Mouse (Mus musculus): ENCODE measurements around the gene Olfr1414. TPM values are rescaled to one million over a fixed set of nuclear protein-coding genes. Genes with fewer than 3 reads are reported as not detected.
A peak's percentile ranks its signal among the peaks of the same experiment; 100 is the strongest.
"Not testable (repeated sequence)": the region's sequence is repeated elsewhere in the genome, so short reads cannot be mapped to it uniquely, and the experiment has no call there.

The Olfr1414 gene
- polyA plus RNA-seq (2021) = not detected

DNA sequence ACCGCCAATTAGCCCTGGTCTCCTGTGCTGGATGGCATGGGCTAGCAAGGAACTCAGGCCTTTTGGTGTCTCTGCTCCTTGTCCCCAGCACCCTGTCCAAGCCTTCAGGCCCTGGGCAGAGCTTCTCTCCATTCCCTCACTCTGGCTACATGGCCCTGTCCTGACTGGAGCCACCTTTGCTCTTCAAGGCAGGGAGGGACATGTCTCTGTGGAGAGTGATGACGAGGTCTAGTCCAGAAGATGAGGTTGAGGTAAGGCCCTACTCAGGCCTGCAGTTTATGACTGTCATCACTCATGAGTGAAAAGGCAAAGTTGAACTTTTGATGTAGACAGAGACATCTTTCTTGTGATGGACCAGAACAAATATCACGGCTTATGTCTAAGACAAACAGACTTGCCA lies at the start of gene Olfr1414:
Olfr1414 (minus strand) TSS at position 101 of the 400 bp plus-strand sequence.
- peaks cover 15% of the 10 kb centered on the region for H3K27me3 ChIP-seq
- ChIA-PET POLR2A (no interaction called here), CTCF (no interaction called here)
- ATAC-seq (no peak), DNase-seq (ENCODE audit: low read depth, low spot score) (no peak)
- TF ChIP-seq CTCF (IDR thresholded peaks at IDR 0.05) = no peak
- in situ Hi-C loops (cut with MboI; ENCODE audit: low pct_unique_long_range_greater_than_20kb) = loop anchor here (25.0 kb wide), 1 partner anchor 369 kb away; no protein-coding TSS in a partner anchor

DNA sequence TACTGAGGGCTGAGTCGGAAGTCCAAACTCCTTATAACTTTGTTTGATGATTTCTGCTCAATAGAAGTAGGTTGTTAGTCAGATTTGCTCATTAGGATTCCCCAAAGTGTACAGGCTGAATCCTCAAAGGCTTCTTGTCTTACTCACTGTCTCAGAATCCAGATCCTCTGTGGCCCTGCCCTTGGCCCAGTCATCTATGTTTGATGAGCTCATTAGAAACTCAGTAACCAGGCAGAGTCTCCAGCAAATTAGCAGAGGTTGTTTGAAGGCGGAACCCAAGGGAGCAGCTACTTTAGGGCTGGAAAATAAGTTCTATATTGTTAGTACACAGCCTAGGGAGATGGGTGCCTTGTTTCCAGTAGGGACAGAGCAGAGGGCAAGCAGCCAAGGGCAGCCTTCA lies 27.5 kb upstream of the Olfr1414 start:
- ATAC-seq = no peak
- in situ Hi-C loops (cut with MboI; ENCODE audit: low pct_unique_long_range_greater_than_20kb) = no loop called here
- CTCF ChIA-PET = no interaction called here

DNA sequence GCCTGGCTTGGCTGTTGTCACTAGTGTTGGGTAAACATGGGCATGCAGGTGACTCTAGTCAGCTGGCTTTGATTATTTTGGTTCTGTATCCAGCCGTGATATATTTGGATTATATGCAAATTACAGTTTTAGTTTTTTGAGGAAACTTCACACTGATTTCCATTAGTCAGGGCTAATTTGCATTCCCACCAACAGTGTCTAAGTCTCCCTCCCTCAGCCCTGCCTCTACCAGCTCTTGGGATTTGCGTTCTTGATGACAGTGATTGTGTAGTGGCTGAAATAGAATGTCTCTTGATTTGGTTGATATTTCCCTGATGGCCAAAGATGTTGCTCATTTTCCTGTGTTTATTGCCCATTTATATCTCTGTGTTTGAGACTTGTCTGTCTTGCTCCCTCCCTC lies 20.6 kb upstream of the Olfr1414 start:
- H3K27me3 ChIP-seq = peaks cover 6% of the 10 kb centered on the region
- ChIA-PET CTCF (no interaction called here), POLR2A (no interaction called here)
- in situ Hi-C loops (cut with MboI; ENCODE audit: low pct_unique_long_range_greater_than_20kb) = no loop called here
- no peak for TF ChIP-seq CTCF (IDR thresholded peaks at IDR 0.05)
- DNase-seq (ENCODE audit: low read depth, low spot score) (no peak), ATAC-seq (no peak)

More for the DNA sequence above, 27.5 kb upstream of the Olfr1414 start:
- no peaks in the 10 kb centered on the region for H3K27me3 ChIP-seq
- TF ChIP-seq CTCF (IDR thresholded peaks at IDR 0.05) = no peak
- DNase-seq (ENCODE audit: low read depth, low spot score) = peak; percentile 24
- POLR2A ChIA-PET = no interaction called here

DNA sequence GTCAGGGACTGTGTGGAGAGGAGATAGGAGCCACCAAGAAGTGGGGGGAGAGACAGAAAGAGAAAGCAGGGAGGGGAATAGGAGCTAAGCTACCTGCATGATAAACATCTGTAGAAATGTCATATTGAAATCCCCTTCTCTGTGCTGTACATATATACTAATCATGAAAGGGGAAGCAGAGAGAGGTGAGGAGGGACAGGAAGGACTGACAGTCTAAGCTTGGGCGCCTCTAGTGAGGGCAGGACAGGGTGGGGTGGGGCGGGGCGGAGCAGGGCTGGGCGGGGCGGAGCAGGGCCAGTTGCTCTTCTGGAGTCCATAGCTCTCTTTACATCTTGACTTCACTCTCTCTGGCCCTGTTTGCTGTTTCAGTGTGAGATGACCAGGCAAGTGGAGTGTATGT lies 18.5 kb upstream of the Olfr1414 start:
- peaks cover 6% of the 10 kb centered on the region for H3K27me3 ChIP-seq
- no peak for TF ChIP-seq CTCF (IDR thresholded peaks at IDR 0.05)
- in situ Hi-C loops (cut with MboI; ENCODE audit: low pct_unique_long_range_greater_than_20kb) = no loop called here
- DNase-seq (ENCODE audit: low read depth, low spot score) = no peak
- no peak for ATAC-seq
- ChIA-PET POLR2A (no interaction called here), CTCF (interaction anchor here (1.8 kb wide), 1 partner anchor 15 kb away, joined by 5 read pairs; no protein-coding TSS in a partner anchor)

DNA sequence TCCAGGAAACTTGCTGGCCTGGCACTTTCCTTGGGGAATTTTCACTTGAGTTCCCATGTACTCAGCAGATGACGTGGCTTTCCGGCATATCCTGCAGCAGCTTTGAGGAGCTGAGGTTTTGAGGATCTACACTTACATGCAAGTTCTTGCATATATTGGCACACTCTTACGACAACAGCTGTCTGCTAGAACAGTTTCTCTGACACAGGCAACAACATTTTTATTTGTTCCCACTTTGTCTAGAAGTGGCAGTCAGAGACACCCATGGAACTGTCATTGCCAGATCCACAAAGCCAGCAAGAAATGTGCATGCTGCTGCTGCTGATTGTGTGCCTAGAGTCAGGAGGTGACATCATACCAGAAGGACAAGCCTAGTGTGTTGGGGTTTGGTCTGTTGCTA lies 5.3 kb upstream of the Olfr1414 start:
- CTCF ChIA-PET = no interaction called here
- in situ Hi-C loops (cut with MboI; ENCODE audit: low pct_unique_long_range_greater_than_20kb) = loop anchor here (25.0 kb wide), 1 partner anchor 364 kb away; no protein-coding TSS in a partner anchor
- POLR2A ChIA-PET = no interaction called here

DNA sequence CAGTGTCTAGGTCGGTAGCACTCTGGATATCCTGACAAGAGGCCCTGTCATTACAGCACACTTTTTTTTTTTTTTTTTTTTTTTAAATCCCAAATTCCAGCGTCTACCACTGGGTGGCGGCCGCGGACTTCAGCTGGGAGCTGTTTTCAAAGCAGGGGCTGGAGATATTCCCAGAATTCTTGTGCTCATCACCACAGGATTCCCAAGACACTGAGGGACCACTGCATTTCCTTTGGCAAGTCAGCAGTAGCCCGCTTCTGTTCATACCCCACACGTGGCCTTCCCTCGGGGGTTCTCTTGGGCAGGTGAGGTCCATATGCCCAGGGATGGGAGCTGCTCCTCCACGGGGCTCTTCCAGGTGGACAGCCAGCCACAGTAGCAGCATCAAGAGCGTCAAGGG lies 2.9 kb upstream of the Olfr1414 start:
- POLR2A ChIA-PET = interaction anchor here (0.7 to 1.0 kb wide), 2 partner anchors 13 to 87 kb away, joined by 3 read pairs; no protein-coding TSS in a partner anchor
- peaks cover 19% of the 10 kb centered on the region for H3K27me3 ChIP-seq
- in situ Hi-C loops (cut with MboI; ENCODE audit: low pct_unique_long_range_greater_than_20kb) = loop anchor here (25.0 kb wide), 1 partner anchor 366 kb away; no protein-coding TSS in a partner anchor
- ATAC-seq = no peak
- no peak for DNase-seq (ENCODE audit: low read depth, low spot score)
- CTCF ChIA-PET = interaction anchor here (0.8 to 3.1 kb wide), 6 partner anchors 13 to 132 kb away, joined by 3 to 17 read pairs (median 6); partner anchors contain the start of gene Otos
- TF ChIP-seq CTCF (IDR thresholded peaks at IDR 0.05) = peak; percentile 80

More for the DNA sequence above, 5.3 kb upstream of the Olfr1414 start:
- peaks cover 15% of the 10 kb centered on the region for H3K27me3 ChIP-seq
- DNase-seq (ENCODE audit: low read depth, low spot score) (no peak), ATAC-seq (no peak)
- no peak for TF ChIP-seq CTCF (IDR thresholded peaks at IDR 0.05)

DNA sequence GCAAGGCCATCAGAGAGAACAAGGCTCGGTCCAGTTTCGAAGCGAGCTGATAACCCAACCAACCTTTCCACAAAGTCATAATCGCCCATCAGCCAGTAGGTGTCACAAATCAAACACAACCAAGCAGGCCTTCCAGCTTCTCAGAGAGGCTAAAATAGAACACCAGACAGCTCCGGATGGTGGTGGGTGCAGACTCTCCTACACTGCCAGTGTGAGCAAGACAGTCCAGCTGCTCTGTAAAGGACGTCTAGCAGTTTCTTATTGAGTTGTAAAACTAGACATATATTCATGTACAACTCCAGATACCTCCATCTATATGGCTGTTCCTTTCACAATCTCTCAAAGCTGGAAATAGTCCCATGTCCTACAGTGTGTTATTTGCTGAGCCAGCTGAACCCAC lies 585 bp upstream of the Olfr1414 start:
- DNase-seq (ENCODE audit: low read depth, low spot score) (no peak), ATAC-seq (no peak)
- in situ Hi-C loops (cut with MboI; ENCODE audit: low pct_unique_long_range_greater_than_20kb) = loop anchor here (25.0 kb wide), 1 partner anchor 368 kb away; no protein-coding TSS in a partner anchor
- ChIA-PET POLR2A (no interaction called here), CTCF (no interaction called here)
- peaks cover 14% of the 10 kb centered on the region for H3K27me3 ChIP-seq
- TF ChIP-seq CTCF (IDR thresholded peaks at IDR 0.05) = no peak

DNA sequence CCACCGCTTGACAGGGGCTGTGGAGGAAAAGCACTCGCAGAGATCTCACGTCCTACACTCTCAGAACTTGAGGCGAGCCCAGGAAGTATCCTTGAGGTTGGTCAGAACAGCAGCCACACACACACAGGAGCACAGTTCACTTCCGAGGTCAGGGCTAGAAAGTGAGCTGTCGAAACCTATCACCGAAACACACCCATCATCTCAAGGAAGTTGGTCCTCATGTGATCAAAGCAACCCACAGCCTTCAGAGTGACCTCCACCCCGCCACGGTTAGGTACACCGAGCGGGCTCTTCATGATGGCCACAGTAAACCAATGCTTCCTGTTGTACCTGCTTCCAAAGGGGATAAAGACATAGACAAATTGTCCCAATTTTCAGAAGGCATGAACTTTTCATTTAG lies 3.1 kb downstream of the Olfr1414 start:
- peaks cover 26% of the 10 kb centered on the region for H3K27me3 ChIP-seq
- CTCF ChIA-PET = no interaction called here
- POLR2A ChIA-PET = no interaction called here
- in situ Hi-C loops (cut with MboI; ENCODE audit: low pct_unique_long_range_greater_than_20kb) = loop anchor here (25.0 kb wide), 1 partner anchor 372 kb away; no protein-coding TSS in a partner anchor
- no peak for ATAC-seq
- no peak for TF ChIP-seq CTCF (IDR thresholded peaks at IDR 0.05)
- no peak for DNase-seq (ENCODE audit: low read depth, low spot score)

DNA sequence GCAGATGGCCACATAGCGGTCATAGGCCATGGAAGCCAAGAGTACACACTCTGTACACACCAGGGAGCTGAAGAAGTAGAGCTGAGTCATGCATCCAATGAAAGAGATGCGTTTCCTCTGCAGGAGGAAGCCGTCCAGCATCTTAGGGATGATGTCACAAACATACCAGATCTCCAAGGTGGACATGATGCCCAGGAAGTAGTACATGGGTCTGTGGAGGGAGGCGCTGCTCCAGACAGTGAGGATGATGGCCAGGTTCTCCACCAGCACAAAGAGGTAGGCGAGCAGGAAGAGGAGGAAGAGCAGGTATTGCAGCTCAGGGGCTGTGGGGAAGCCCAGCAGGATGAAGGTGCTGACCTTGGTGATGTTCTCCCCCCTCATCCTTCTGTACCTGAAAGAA lies 6.8 kb downstream of the Olfr1414 start:
- DNase-seq (ENCODE audit: low read depth, low spot score); CTCF ChIA-PET; POLR2A ChIA-PET; ATAC-seq: not testable (repeated sequence)
- peaks cover 35% of the 10 kb centered on the region for H3K27me3 ChIP-seq
- in situ Hi-C loops (cut with MboI; ENCODE audit: low pct_unique_long_range_greater_than_20kb) = loop anchor here (25.0 kb wide), 1 partner anchor 376 kb away; no protein-coding TSS in a partner anchor

DNA sequence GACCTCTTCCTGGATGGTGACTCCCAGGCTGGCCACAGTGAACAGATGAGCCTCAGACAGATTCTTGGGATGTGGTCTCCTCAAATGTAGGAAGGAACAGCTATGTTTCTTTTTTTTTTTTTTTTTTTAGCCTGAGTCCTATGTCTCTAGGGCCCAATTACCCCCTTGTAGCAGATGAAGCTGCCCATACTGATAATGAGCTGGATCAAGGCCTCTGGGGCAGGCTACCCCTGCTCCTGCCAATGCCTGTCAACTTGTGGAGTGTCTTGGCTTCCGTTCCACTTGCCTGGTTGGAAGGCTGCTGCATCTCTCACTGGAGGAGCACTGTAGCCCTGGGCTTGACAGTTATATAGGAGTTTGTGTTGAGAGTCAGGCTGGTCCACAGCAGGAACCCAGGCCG lies 22.5 kb downstream of the Olfr1414 start, which contains the start of gene Olfr1415:
Olfr1415 (minus strand) TSS at position 101 of the 400 bp plus-strand sequence.
- peaks cover 14% of the 10 kb centered on the region for H3K27me3 ChIP-seq
- in situ Hi-C loops (cut with MboI; ENCODE audit: low pct_unique_long_range_greater_than_20kb) = no loop called here
- DNase-seq (ENCODE audit: low read depth, low spot score) = no peak
- ChIA-PET CTCF (no interaction called here), POLR2A (interaction anchor here (0.7 kb wide), 1 partner anchor 21 kb away, joined by 5 read pairs; no protein-coding TSS in a partner anchor)
- ATAC-seq = no peak
- no peak for TF ChIP-seq CTCF (IDR thresholded peaks at IDR 0.05)

DNA sequence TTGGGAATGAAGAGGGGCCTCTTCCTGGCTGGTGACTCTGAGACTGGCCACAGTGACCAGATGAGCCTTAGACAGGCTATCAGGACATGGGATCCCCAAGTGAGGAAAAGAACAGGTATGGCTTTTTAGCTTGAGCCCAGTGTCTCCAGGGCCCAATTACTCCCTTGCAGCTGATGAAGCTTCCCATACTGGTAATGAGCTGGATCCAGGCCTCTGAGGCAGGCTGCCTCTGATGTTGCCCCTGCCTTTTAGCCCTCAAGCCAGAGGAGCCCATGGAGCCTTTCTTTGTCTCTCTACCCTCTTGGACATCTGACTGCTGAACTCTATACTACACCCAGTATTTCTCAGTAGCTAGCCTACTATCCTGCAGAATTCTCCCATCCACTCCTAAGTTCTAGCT lies 33.4 kb downstream of the Olfr1414 start, which contains the start of gene Olfr1416:
Olfr1416 (minus strand) TSS at position 101 of the 400 bp plus-strand sequence.
- ChIA-PET POLR2A (no interaction called here), CTCF (no interaction called here)
- ATAC-seq = no peak
- TF ChIP-seq CTCF (IDR thresholded peaks at IDR 0.05) = no peak
- peaks cover 12% of the 10 kb centered on the region for H3K27me3 ChIP-seq
- no peak for DNase-seq (ENCODE audit: low read depth, low spot score)
- in situ Hi-C loops (cut with MboI; ENCODE audit: low pct_unique_long_range_greater_than_20kb) = no loop called here

Measured in Patski (cell line).